Mouse (Mus musculus) MEL (cell line): ENCODE results near the gene Emc1. TPM values are rescaled to one million over a fixed set of nuclear protein-coding genes. Genes with fewer than 3 reads are reported as not detected.
"Not testable (repeated sequence)": the region's sequence is repeated elsewhere in the genome, so short reads cannot be mapped to it uniquely, and the experiment has no call there.

ENCODE experiments used
- DNase-seq: peaks from one replicate; pipeline ENCODE4 v3.0.0; 2011; ENCODE audit warnings: low read depth, low spot score
- H3K27ac ChIP-seq: 2 replicates; pipeline ENCODE4 v1.5.1; 2012; ENCODE audit warnings: low read depth, mild to moderate bottlenecking, control low read depth, low read length, moderate library complexity; ENCODE audit not compliant: control insufficient read depth
- H3K27me3 ChIP-seq, 2 experiments: fragments of 150-350 bp in 1 of 2; sonication (generic) in 1 of 2; 2 replicates each; pipeline ENCODE4 v1.6.1; 2012; ENCODE audit warnings: low read length in 2 of 2, mild to moderate bottlenecking in 2 of 2, improper control_type of control experiment in 1 of 2, moderate library complexity in 1 of 2; ENCODE audit not compliant: insufficient read depth in 2 of 2, control insufficient read depth in 1 of 2
- H3K36me3 ChIP-seq, 2 experiments: 2 replicates each; pipeline ENCODE4 v1.6.1; 2012 to 2014; ENCODE audit warnings: low read length in 2 of 2, improper control_type of control experiment in 1 of 2, inconsistent platforms in 1 of 2, mild to moderate bottlenecking in 1 of 2; ENCODE audit not compliant: insufficient read depth in 2 of 2, control insufficient read depth in 1 of 2
- H3K4me1 ChIP-seq, 2 experiments: fragments of 150-350 bp in 1 of 2; sonication (generic) in 1 of 2; 2 replicates each; pipeline ENCODE4 v1.6.1; 2012; ENCODE audit warnings: low read length in 2 of 2, improper control_type of control experiment in 1 of 2, mild to moderate bottlenecking in 1 of 2; ENCODE audit not compliant: insufficient read depth in 2 of 2, control insufficient read depth in 1 of 2
- H3K4me3 ChIP-seq, 2 experiments: fragments of 150-350 bp in 1 of 2; sonication (generic) in 1 of 2; 2 replicates each; pipeline ENCODE4 v1.5.1; 2012; ENCODE audit warnings: low read depth in 2 of 2, low read length in 2 of 2, mild to moderate bottlenecking in 2 of 2, moderate library complexity in 2 of 2, control low read depth in 1 of 2, improper control_type of control experiment in 1 of 2; ENCODE audit not compliant: control insufficient read depth in 1 of 2, insufficient read depth in 1 of 2
- H3K79me2 ChIP-seq: 2 replicates; pipeline ENCODE4 v1.6.1; 2012; ENCODE audit warnings: mild to moderate bottlenecking, low read length, moderate library complexity; ENCODE audit not compliant: control insufficient read depth, poor library complexity, insufficient read depth
- H3K9ac ChIP-seq: 2 replicates; pipeline ENCODE4 v1.6.1; 2012; ENCODE audit warnings: low read depth, mild to moderate bottlenecking, control low read depth, low read length, moderate library complexity; ENCODE audit not compliant: control insufficient read depth, poor library complexity, severe bottlenecking
- H3K9me3 ChIP-seq: fragments of 150-350 bp; sonication (generic); replicated peaks from 2 replicates; pipeline ENCODE4 v1.6.1; 2012; ENCODE audit warnings: mild to moderate bottlenecking, low read length, improper control_type of control experiment, moderate library complexity; ENCODE audit not compliant: insufficient read depth
- CHD2 ChIP-seq: IDR thresholded peaks from 2 replicates; pipeline ENCODE4 v1.6.1; 2011; ENCODE audit warnings: low read length, improper control_type of control experiment
- GATA1 ChIP-seq: IDR thresholded peaks from 2 replicates; pipeline ENCODE4 v1.6.1; 2011; ENCODE audit warnings: low read depth, low read length, improper control_type of control experiment
- JUND ChIP-seq: IDR thresholded peaks from 2 replicates; pipeline ENCODE4 v1.6.1; 2011; ENCODE audit warnings: low read depth, mild to moderate bottlenecking, improper control_type of control experiment, low read length
- MYB ChIP-seq: IDR thresholded peaks from 2 replicates; pipeline ENCODE4 v1.6.1; 2011; ENCODE audit warnings: mild to moderate bottlenecking, low read depth, low read length, improper control_type of control experiment
- POLR2AphosphoS2 ChIP-seq: IDR thresholded peaks from 2 replicates; pipeline ENCODE4 v1.6.1; 2011; ENCODE audit warnings: low read length, improper control_type of control experiment
- RAD21 ChIP-seq: IDR thresholded peaks from 2 replicates; pipeline ENCODE4 v1.6.1; 2011; ENCODE audit warnings: mild to moderate bottlenecking, low read depth, low read length, improper control_type of control experiment
- TAL1 ChIP-seq: IDR thresholded peaks from 2 replicates; pipeline ENCODE4 v1.6.1; 2012; ENCODE audit warnings: mild to moderate bottlenecking, inconsistent platforms, low read length, moderate library complexity, mixed read lengths
- TBP ChIP-seq: IDR thresholded peaks from 2 replicates; pipeline ENCODE4 v1.8.0; 2011; ENCODE audit warnings: low read depth, low read length, improper control_type of control experiment
- TCF12 ChIP-seq: IDR thresholded peaks from 2 replicates; pipeline ENCODE4 v1.6.1; 2014; ENCODE audit warnings: low read depth, mild to moderate bottlenecking, inconsistent platforms, low read length, improper control_type of control experiment, moderate library complexity
- UBTF ChIP-seq: IDR thresholded peaks from 2 replicates; pipeline ENCODE4 v1.6.1; 2012; ENCODE audit warnings: low read depth, mild to moderate bottlenecking, inconsistent platforms, low read length, improper control_type of control experiment, moderate library complexity, borderline replicate concordance; ENCODE audit not compliant: insufficient read depth
- USF1 ChIP-seq: IDR thresholded peaks from 2 replicates; pipeline ENCODE4 v1.6.1; 2014; ENCODE audit warnings: low read depth, mild to moderate bottlenecking, inconsistent platforms, low read length, improper control_type of control experiment, moderate library complexity
- ZNF384 ChIP-seq: IDR thresholded peaks from 2 replicates; pipeline ENCODE4 v1.6.1; 2012; ENCODE audit warnings: low read depth, mild to moderate bottlenecking, inconsistent platforms, low read length, improper control_type of control experiment
- polyA plus RNA-seq, 2 experiments: library from polyadenylated mRNA; stranded (reverse) in 1 of 2; unstranded in 1 of 2; fragments of >175 nt in 1 of 2; fragments of >200 nt in 1 of 2; gene quantifications; 2 replicates each; pipeline versions ENCODE4 v1.2.1 to v1.2.4; 2012; ENCODE audit warnings: low replicate concordance in 2 of 2, low read depth in 1 of 2; ENCODE audit not compliant: insufficient read length in 2 of 2, insufficient read depth in 1 of 2, missing spikeins in 1 of 2
- total RNA-seq: library from RNA; depleted of rRNA; stranded (reverse); fragments of 300-350 nt; gene quantifications from 2 replicates; pipeline ENCODE4 v1.2.3, GENCODE M21; 2012

Gene Emc1
- total and polyA plus RNA-seq, 3 experiments: 17.3 to 50.4 TPM; not detected in 1

DNA sequence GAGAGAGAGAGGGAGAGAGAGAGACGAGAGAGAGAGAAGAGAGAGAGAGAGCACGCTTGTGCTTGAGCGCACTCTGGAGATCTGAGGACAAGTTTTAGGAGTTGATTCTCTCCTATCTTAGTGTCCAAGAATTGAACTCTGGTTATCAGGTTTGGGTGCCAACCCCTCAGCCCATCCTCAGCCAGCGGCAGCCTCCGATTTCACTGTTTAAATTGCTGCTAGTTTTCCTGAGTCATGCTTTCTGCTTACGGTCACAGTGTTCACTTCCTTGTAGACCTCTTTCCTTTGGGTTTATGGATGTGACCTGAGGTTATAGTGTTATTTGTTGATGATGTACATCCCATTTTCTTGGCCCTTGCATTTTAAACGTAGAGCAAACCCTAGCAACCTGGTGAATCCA lies 29.8 kb downstream of the Emc1 start:
- TF ChIP-seq CHD2 (no peak), JUND (0 out of 2 replicates have a peak, but pooled peaks have one; percentile 44)
- Histone ChIP-seq H3K27ac (peak overlapping the region; percentile 14; the same call in 1 of the 2 replicates), H3K27me3 (no peaks in the 10 kb centered on the region), H3K36me3 (peaks cover 0 to 13% of the 10 kb centered on the region in 2 experiments; a peak in 3 of 4 replicates), H3K9ac (peak overlapping the region; percentile 81), H3K79me2 (peaks cover 69% of the 10 kb centered on the region), H3K4me3 (peak overlapping the region; percentile 66 to 68), H3K9me3 (no peaks in the 10 kb centered on the region), H3K4me1 (peaks cover 0 to 8% of the 10 kb centered on the region in 2 experiments; a peak in 2 of 4 replicates)
- peak; percentile 44 for DNase-seq

DNA sequence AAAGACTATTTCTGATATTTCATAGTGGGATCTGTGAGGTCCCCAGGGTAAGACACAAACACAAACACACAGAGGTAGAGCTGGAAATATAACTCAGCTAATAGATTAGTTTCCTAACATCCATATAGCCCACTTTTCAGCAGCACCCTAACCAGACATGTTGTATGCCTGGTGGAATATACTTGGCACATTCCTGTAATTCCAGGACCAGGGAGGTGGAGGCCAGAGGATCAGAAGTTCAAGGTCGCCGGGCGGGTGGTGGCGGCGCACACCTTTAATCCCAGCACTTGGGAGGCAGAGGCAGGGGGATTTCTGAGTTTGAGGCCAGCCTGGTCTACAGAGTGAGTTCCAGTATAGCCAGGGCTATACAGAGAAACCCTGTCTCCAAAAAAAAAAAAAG lies 33.5 kb downstream of the Emc1 start:
- not testable (repeated sequence) for H3K4me1 ChIP-seq, H3K4me3 ChIP-seq, DNase-seq, H3K9ac ChIP-seq, H3K9me3 ChIP-seq, H3K27me3 ChIP-seq, H3K27ac ChIP-seq
- H3K79me2 ChIP-seq: peaks cover 69% of the 10 kb centered on the region
- peaks cover 5 to 11% of the 10 kb centered on the region in 2 experiments for H3K36me3 ChIP-seq

DNA sequence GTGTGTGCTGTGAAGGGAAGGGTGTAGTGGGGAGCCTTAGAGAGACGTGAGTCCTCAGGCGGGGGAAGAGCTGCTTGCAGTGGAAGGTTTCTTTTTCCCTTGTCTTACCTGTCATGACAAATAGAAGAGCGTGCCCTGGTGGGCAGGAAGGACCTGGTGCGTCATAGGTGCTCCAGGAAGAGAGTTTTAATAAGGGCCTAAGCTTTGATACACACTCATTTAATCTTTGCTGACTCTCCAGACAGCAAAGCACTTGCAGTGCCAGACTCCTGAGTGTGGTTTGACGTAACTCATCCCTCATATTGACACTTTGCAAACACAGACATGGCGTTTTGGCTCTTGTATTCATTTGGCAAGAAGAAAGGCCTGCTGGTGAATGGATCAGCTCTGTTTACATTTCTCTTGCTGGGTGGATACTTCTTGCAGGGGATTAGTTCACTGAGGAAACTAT lies 34.5 kb downstream of the Emc1 start:
- Histone ChIP-seq H3K27ac (no peak overlapping the region), H3K4me1 (peaks cover 0 to 7% of the 10 kb centered on the region in 2 experiments; a peak in 2 of 4 replicates), H3K79me2 (peaks cover 60% of the 10 kb centered on the region), H3K4me3 (no peak overlapping the region), H3K9me3 (no peaks in the 10 kb centered on the region), H3K9ac (no peak overlapping the region), H3K36me3 (peaks cover 5 to 11% of the 10 kb centered on the region in 2 experiments), H3K27me3 (no peaks in the 10 kb centered on the region)
- TF ChIP-seq JUND: no peak
- TF ChIP-seq USF1: no peak
- TF ChIP-seq MYB: no peak
- TF ChIP-seq TCF12: no peak
- no peak for TF ChIP-seq RAD21
- no peak for TF ChIP-seq UBTF
- no peak for TF ChIP-seq GATA1
- no peak for TF ChIP-seq POLR2AphosphoS2
- TF ChIP-seq TAL1: no peak
- TF ChIP-seq TBP: no peak
- no peak for TF ChIP-seq ZNF384
- no peak for DNase-seq
